Mouse (Mus musculus): ENCODE results near the gene Piezo1. TPM values are rescaled to one million over a fixed set of nuclear protein-coding genes. Genes with fewer than 3 reads are reported as not detected.

The Piezo1 gene
- polyA plus RNA-seq, 1 experiment, result 32.1 TPM

- H3K4me1 ChIP-seq (ENCODE audit: control insufficient read depth, insufficient read depth, low read length), result peaks cover 18% of the 10 kb centered on the region
Measured at GRCm38 (mm10) chr8:122572751-122573150, 21.6 kb upstream of the Piezo1 start.

GRCm38 (mm10) chr8:122571750-122572267, 20.7 kb upstream of the Piezo1 start:
- H3K4me1 ChIP-seq (ENCODE audit: control insufficient read depth, insufficient read depth, low read length), result peaks cover 15% of the 10 kb centered on the region
- no peak for TF ChIP-seq POLR2A (IDR thresholded peaks at IDR 0.05; ENCODE audit: borderline replicate concordance, low read depth, low read length)
- TF ChIP-seq CTCF (IDR thresholded peaks at IDR 0.05; ENCODE audit: low read depth, low read length), result no peak
- H3K27ac ChIP-seq (ENCODE audit: insufficient read depth, low read depth, low read length), result no peak overlapping the region
- no peak overlapping the region for H3K4me3 ChIP-seq (ENCODE audit: insufficient read depth, low read length)

More at GRCm38 (mm10) chr8:122572751-122573150, 21.6 kb upstream of the Piezo1 start:
- H3K4me3 ChIP-seq (ENCODE audit: insufficient read depth, low read length), result no peak overlapping the region
- no peak overlapping the region for H3K27ac ChIP-seq (ENCODE audit: insufficient read depth, low read depth, low read length)
- TF ChIP-seq CTCF (IDR thresholded peaks at IDR 0.05; ENCODE audit: low read depth, low read length) (no peak), POLR2A (IDR thresholded peaks at IDR 0.05; ENCODE audit: borderline replicate concordance, low read depth, low read length) (no peak)

GRCm38 (mm10) chr8:122571153-122571552, 20.0 kb upstream of the Piezo1 start:
- Histone ChIP-seq H3K27ac (ENCODE audit: insufficient read depth, low read depth, low read length) (no peak overlapping the region), H3K4me3 (ENCODE audit: insufficient read depth, low read length) (no peak overlapping the region), H3K4me1 (ENCODE audit: control insufficient read depth, insufficient read depth, low read length) (peaks cover 21% of the 10 kb centered on the region)
- no peak for TF ChIP-seq POLR2A (IDR thresholded peaks at IDR 0.05; ENCODE audit: borderline replicate concordance, low read depth, low read length)
- no peak for TF ChIP-seq CTCF (IDR thresholded peaks at IDR 0.05; ENCODE audit: low read depth, low read length)

- H3K4me3 ChIP-seq (ENCODE audit: insufficient read depth, low read length), result no peak overlapping the region
- H3K4me1 ChIP-seq (ENCODE audit: control insufficient read depth, insufficient read depth, low read length), result peaks cover 30% of the 10 kb centered on the region
- H3K27ac ChIP-seq (ENCODE audit: insufficient read depth, low read depth, low read length), result no peak overlapping the region
- TF ChIP-seq CTCF (IDR thresholded peaks at IDR 0.05; ENCODE audit: low read depth, low read length), result no peak
- TF ChIP-seq POLR2A (IDR thresholded peaks at IDR 0.05; ENCODE audit: borderline replicate concordance, low read depth, low read length), result no peak
Measured at GRCm38 (mm10) chr8:122569996-122570395, 18.9 kb upstream of the Piezo1 start.

GRCm38 (mm10) chr8:122569329-122569728, 18.2 kb upstream of the Piezo1 start:
- peak overlapping the region; percentile 70 for H3K4me3 ChIP-seq (ENCODE audit: insufficient read depth, low read length)
- peaks cover 30% of the 10 kb centered on the region for H3K4me1 ChIP-seq (ENCODE audit: control insufficient read depth, insufficient read depth, low read length)
- peak; percentile 28; the same call in 1 of the 2 replicates for TF ChIP-seq POLR2A (IDR thresholded peaks at IDR 0.05; ENCODE audit: borderline replicate concordance, low read depth, low read length)
- TF ChIP-seq CTCF (IDR thresholded peaks at IDR 0.05; ENCODE audit: low read depth, low read length), result no peak

GRCm38 (mm10) chr8:122568881-122569309, 17.8 kb upstream of the Piezo1 start:
- H3K4me3 ChIP-seq (ENCODE audit: insufficient read depth, low read length), result peak overlapping the region; percentile 70
- TF ChIP-seq POLR2A (IDR thresholded peaks at IDR 0.05; ENCODE audit: borderline replicate concordance, low read depth, low read length) (no peak), CTCF (IDR thresholded peaks at IDR 0.05; ENCODE audit: low read depth, low read length) (no peak)
- peaks cover 32% of the 10 kb centered on the region for H3K4me1 ChIP-seq (ENCODE audit: control insufficient read depth, insufficient read depth, low read length)
- H3K27ac ChIP-seq (ENCODE audit: insufficient read depth, low read depth, low read length), result no peak overlapping the region

More at GRCm38 (mm10) chr8:122569329-122569728, 18.2 kb upstream of the Piezo1 start:
- no peak overlapping the region for H3K27ac ChIP-seq (ENCODE audit: insufficient read depth, low read depth, low read length)

- Histone ChIP-seq H3K4me1 (ENCODE audit: control insufficient read depth, insufficient read depth, low read length) (peaks cover 32% of the 10 kb centered on the region), H3K4me3 (ENCODE audit: insufficient read depth, low read length) (peak overlapping the region; percentile 70), H3K27ac (ENCODE audit: insufficient read depth, low read depth, low read length) (peak overlapping the region; percentile 91)
- no peak for TF ChIP-seq POLR2A (IDR thresholded peaks at IDR 0.05; ENCODE audit: borderline replicate concordance, low read depth, low read length)
- no peak for TF ChIP-seq CTCF (IDR thresholded peaks at IDR 0.05; ENCODE audit: low read depth, low read length)
Measured at GRCm38 (mm10) chr8:122568109-122568504, 17.0 kb upstream of the Piezo1 start.

GRCm38 (mm10) chr8:122567361-122568108, 16.4 kb upstream of the Piezo1 start, which contains the start of gene Cdt1:
TSS of gene Cdt1 (plus strand) at chr8:122568015.
- peak within 1 kb of the TSS; percentile 70 for H3K4me3 ChIP-seq (ENCODE audit: insufficient read depth, low read length)
- peaks cover 32% of the 10 kb centered on the region for H3K4me1 ChIP-seq (ENCODE audit: control insufficient read depth, insufficient read depth, low read length)
- no peak for TF ChIP-seq CTCF (IDR thresholded peaks at IDR 0.05; ENCODE audit: low read depth, low read length)
- 0 out of 2 replicates have a peak, but pooled peaks have one; percentile 34 for TF ChIP-seq POLR2A (IDR thresholded peaks at IDR 0.05; ENCODE audit: borderline replicate concordance, low read depth, low read length)
- H3K27ac ChIP-seq (ENCODE audit: insufficient read depth, low read depth, low read length), result peak within 1 kb of the TSS; percentile 91

GRCm38 (mm10) chr8:122566766-122567165, 15.6 kb upstream of the Piezo1 start:
- TF ChIP-seq CTCF (IDR thresholded peaks at IDR 0.05; ENCODE audit: low read depth, low read length), result no peak
- Histone ChIP-seq H3K27ac (ENCODE audit: insufficient read depth, low read depth, low read length) (peak overlapping the region; percentile 91), H3K4me3 (ENCODE audit: insufficient read depth, low read length) (peak overlapping the region; percentile 70), H3K4me1 (ENCODE audit: control insufficient read depth, insufficient read depth, low read length) (peaks cover 34% of the 10 kb centered on the region)

Data from bone marrow macrophage, adult 2 months (primary cell).